Mouse (Mus musculus) liver, adult (tissue): ENCODE data around the gene Spred1.

Experiments
- GATA4 ChIP-seq: IDR thresholded peaks from 2 replicates; pipeline ENCODE4 v1.6.1; 2014; ENCODE audit warnings: mild to moderate bottlenecking, low read length; ENCODE audit not compliant: insufficient replicate concordance

Spred1 gene

DNA sequence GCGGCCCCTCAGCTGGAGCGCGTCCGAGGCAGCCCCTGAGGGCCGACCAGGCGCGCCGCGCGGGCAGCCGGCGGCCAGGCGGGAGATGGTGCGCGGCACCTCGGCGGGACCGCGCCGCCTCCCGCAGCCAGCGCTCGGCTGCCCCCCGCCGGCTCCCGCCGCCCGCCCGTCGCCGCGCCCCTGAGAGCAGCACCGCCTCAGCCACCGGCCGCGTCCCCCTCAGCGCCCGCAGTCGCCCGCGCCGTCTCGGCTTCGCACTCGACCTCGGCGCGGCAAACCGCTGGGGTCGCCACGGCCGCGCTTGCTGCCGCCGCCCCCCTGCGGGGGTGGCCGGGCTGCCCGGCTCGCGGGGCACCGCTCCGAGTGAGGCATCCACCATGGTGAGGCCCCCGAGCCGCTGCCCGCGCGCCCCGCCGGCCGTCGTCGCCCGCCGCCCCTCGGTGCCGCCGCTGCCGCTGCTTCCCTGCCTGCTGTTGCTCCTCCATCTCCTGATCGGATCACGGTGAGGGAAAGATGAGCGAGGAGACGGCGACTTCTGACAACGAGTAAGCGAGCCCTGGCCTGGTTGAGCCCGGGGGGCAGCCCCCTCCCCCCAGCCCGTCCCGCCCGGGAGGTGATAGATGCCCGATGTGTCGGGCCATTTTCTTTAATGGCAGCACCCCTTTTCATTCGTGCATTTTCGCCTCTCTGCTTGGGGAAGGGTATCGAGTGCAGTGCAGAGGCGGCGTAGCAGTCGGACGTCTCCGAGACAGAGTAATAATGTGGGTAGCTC is at the start of gene Spred1:
TSS of gene Spred1 (plus strand) at position 163 of the 772 bp plus-strand sequence.
- TF ChIP-seq GATA4: no peak

DNA sequence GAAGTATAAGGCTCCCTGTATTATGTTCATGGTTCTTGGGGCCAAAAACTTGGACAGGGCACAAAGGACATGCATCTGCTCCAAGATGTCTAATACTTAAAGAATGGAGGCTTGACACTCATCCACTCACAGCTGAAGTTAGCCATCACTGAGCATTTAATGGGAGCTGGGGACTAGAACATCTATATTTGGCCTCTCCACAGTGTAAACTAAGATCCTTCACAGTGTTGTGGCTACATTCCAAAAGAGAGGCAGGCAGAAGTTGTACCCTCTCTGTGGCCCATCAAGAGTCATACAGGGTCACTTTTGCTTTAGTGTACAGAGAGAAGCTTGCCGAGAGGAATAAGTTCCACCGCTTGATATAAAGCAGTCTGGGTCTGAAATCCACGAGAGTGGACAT is 49.6 kb upstream of the Spred1 start:
- no peak for TF ChIP-seq GATA4

DNA sequence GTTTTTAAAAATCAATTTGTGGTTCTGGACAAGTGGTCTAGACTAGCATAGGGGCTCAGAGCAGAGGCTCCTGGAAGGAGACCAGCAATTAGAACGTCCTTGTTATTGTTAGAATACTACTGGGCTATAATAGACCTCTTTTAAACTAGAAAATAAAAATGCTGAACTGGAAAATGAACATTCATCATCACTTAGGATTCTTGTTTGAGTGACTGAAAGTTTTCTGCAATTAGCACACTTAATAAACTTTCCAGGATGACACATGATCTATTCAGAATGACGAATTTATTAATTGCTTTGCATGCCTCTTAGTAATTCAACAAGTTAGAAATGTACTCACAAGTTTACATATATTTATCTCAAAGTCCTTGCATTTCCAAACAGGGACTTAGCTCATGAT is 42.5 kb upstream of the Spred1 start:
- no peak for TF ChIP-seq GATA4

DNA sequence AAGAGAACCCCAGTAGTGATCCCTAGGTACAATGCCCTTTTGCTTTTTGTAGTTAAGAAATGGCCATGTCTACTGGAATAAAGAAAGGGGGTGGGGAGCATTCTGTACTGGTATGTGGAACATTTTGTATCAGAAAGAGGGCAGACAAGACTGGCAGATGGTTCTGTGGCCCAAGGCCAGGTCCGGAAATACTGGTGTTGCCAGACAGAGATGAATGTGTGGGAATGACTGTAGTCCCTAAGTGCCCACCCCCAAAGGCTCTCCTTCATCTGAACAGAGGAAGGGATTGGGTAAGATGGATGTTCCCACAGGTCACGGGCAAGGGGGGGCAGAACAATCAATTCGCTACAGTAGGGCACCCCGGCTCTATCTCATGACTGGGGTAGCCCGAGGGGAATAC is 41.6 kb upstream of the Spred1 start:
- TF ChIP-seq GATA4: no peak

DNA sequence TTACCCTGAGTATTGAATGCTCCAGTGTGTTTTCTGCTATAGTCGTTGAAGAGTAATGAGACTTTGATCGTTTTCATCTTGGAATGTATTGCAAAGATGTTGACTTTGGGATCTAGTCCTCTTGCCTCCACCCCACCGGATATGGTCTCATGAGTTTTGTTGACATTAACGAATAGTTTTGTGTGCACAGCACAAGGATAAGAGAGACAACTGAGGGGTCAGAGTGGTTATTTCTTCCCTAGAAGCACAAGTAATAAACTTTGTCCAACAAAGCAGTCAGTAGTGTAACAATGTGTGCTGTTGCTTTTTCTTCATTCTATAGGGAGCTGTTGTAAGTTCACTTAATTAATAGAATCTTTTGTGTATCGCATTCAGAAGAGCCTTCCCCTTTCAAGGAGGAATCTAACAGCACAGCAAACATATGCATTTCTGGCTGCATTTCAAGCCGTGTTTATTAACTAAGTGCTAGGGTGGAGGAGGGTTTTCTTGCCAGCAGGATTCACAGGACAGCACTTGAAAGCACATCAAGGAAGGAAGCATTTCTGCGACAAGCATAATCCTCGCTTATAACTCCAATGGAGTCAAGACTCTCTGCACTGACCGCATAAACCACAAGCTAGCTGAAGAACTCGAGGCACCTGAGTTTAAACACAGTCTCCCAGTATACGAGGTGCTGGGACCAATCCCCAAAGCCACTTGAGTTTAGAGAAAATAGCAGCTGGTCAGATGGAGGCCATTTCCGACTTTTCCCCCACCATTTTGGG is 35.0 kb upstream of the Spred1 start:
- TF ChIP-seq GATA4: no peak

DNA sequence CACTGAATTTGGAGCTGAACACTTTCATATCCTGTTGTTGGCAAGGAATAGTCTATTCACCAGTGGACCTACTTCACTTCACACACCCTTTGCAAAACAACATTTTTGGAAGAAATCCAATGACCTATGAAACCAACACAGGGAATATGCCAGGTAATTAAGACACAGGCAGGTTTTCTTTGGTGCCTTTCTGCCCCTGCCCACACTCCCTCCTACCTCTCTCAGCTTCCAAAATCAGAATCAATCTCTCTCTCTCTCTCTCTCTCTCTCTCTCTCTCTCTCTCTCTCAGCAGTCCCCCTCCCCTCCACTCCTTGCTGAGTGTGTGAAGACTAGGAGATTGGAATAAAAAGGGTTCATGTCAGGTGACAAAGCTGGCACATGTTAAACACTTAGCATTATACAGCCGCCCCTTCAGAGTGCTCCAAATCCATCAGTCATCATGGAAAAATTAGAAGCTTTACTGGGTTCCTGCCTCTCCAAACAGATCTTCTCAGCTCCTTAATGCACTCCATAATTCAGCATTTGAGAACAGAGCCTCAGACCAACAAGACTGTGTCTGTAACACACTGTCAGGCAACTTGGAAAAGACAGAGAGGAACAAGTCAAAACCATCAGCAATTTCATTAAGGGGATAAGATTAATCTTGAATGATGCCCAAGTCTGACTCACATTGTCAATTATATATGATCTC is 34.3 kb upstream of the Spred1 start:
- TF ChIP-seq GATA4: no peak

DNA sequence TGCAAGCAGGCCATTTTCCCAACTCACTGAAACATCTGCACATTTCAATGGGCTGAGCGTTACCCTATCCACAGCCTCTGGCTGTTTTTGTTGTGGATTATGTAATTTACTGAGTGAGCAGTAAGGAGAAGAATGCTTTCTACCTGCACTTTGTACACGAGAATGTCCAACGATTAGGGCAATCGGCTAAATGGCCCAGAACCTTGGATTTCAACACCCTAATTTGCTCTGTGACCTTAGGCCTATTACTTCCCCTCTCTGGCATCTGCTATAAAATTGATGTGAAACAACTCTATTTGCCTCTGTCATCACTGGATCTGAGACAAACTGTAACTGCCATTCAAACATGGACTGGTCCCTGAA is 33.7 kb upstream of the Spred1 start:
- 0 out of 2 replicates have a peak, but pooled peaks have one; percentile 9 for TF ChIP-seq GATA4

DNA sequence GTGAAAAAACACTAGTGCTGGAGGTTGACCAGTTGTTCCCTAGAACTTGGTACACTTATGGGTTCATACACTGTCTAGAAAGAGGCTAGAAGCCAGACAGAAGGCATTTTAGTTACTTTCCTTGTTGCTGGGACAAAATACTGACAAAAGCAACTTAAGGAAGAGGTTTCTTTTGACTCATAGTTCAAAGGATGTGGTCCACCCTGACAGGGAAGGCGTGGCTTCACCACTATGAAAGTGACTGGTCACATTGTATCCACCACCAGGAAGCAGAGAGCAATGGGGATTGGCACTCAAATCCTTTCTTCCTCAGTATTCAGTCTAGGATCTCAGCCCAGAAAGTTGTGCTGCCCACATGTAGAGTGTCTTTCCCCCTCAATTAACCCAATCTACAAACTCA is 31.7 kb upstream of the Spred1 start:
- TF ChIP-seq GATA4: no peak

DNA sequence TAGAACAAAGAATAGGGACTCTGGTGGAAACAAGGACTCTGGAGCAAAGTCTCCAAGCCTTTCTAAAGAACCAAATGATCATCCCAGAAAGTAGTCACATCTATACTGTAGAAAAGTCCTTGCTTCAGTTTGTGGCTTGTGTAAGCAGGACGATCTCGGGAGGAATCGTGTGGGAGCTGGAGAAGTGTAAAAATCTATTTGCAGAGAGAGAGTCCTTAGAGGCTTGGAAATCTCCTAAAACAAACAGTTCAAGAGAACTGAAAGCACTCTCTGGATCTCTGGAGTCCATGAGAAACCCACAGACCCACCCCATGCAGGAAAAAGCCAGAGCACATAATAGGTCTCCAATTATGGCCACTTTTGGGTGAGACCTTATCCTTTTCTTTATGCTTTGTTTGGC is 31.1 kb upstream of the Spred1 start:
- TF ChIP-seq GATA4: no peak

DNA sequence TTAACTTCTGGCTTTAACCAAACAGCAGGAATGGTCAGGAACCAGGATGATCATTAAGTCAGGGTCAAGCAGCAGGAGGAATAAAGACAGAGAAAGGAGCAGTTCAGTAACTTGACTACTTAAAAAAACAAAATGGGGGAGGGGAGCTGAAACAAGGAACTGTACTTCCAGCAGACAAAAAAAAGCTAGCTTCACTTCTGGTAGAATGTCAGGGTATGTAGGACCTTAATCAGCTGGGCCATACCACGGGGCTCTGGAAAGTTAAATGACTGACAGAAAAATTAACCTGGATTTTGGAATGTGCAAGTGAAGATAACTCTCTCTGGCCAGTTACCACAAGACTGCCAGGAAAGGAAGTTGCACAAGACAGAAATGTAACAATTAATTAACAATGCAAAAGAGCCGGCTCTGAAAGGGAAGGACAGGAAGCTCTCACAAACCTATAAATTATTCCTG is 28.2 kb upstream of the Spred1 start:
- no peak for TF ChIP-seq GATA4

DNA sequence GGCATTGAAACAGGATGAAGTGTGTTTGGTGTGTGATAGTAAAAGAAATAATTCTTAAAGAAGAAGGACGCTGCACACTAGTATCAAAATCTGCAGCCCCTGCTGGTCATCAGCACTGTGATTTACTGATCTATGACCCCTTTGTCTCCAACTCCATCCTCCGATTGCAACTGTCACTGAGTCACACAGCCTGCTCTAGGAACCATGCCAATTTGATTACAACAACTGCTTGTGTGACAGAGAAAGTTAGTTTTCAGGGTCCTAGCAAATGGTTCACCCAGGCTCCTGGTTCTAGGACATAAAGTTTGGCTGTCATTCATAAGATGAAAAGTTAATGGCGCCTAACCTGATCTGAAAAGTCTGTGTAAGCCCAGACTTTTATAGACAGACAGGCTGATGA is 25.7 kb upstream of the Spred1 start:
- TF ChIP-seq GATA4: no peak

DNA sequence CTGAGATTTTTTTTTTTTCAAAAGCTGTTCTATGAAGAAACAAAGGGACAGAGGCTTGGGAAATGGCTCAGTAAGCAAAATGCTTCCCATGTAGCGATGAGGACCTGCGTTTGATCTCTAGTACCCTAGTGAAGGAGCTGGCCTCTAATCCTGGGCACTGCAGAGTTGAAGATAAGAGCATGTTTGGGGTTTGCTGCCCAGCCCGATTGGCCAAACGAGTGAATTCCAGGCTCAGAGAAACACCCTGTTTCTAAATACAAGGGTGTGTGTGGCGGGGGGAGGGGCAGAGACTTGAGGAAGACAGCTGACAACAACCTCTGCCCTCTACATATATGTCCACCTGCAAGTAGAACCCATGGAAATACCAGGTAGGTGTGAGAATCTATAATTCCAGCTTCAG is 23.9 kb upstream of the Spred1 start:
- TF ChIP-seq GATA4: no peak

DNA sequence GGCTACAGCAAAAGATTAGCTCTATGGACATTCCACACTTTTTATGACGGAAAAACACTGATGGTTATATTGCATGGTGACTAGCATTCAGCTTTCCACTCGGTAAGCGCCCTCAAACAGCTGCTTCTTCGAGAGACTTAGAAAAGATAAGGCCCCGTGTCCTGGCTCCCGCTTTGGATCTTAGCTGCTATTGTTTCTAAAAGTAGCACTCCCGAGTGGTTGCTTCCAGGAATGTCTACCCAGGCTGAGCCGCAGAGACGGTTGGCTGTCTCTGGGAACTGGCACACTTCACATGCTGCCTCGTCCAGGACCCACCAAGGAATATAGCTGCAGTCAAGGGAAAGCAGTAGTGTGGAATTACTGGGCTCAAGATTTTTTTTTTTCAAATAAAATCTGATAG is 21.9 kb upstream of the Spred1 start:
- TF ChIP-seq GATA4: no peak

DNA sequence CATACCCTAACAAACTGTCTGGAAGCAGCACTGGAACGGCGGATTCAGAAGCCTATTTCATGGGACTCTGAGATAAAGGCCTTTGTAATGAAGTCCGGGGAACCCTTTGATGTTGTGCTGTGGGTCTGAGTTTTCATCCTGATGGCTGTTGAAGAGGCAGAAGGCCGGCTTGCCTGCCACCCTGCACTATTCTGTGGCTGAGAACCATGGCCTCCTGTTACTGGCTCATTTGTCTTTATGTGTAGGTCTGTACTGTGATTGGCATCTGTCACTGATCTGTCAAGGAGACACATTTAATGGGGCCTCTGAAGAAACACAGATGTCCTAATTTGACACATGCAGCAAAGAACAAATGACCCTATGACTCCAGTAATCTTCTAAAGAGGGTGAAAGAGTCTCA is 17.7 kb upstream of the Spred1 start:
- TF ChIP-seq GATA4: no peak

DNA sequence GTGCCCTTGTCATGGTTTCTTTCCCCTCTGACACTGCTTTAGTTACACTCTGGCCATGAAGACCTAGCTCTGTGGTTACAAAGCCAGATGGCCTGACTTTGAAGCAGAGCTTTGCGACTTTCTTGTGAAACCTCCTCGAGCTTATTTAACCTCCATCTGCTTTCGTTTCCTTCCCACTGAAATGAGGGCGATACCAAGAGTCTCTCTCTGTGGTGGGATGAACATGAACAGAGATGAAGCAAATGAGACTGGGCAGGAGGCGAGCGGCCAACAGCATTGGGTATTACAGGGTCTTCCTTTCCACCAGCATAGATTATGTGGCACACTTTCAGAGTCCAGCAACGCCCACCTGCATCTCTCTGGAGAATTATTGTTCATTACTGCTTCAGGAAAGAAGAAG is 15.8 kb upstream of the Spred1 start:
- no peak for TF ChIP-seq GATA4

DNA sequence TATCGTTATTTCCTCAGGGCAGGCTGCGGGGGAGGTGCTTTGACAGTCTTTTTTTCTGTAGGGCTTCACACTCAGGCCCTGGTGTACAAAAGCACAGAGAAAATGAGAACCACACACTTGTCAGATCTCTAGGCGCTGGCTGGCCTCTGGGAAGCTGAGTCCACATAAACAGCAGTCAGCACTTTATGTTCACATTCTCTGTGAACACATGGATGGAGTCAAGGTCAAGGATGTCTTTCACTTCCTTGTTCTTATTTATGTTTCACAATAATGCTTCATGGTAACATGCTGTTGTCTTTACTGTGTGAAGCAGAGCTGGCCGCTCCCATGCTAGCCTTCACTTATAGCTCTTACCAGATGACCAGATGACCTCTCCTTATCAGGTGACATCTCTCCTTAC is 13.1 kb upstream of the Spred1 start:
- TF ChIP-seq GATA4: no peak
